Comparison of ENCODE assay signal across 8 mouse cellular contexts in the genomic region with DNA sequence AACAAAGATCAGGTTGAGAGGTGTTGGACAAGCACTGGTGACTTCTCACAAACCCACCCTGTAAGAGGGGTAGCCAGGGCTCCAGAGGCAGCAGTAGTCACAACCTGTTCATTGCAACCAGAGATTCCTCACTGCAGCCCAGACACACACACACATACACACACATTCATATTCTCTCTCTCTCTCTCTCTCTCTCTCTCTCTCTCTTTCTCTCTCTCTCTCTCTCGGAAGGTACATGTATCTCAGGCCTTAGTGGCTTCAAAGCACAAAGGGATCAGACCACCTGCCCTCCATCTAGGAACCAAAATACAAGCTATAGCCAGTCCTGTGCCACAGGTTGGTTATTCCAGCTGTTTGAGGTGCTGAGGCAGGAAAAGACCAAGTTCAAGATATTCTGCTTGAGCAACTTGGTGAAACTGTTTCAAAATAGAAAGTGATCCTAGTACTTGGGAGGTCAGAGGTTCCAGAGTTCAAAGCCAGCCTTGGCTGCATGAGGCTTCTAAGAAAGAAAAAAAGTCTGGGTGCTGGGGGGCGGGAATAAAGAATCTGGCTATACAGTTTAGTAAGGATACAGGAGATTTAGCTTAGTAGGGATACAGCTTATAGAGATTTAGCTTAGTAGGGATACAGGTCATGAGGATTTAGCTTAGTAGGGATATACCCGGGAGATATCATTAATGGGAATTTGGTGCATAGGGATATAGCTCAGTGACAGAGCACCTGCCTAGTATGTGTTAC. TPM values are rescaled to one million over a fixed set of nuclear protein-coding genes. Genes with fewer than 3 reads are reported as not detected.
A peak's percentile ranks its signal among the peaks of the same experiment; 100 is the strongest.
DNase-seq lines count a peak whose midpoint lies in the region; ATAC-seq and TF ChIP-seq lines count a peak whose summit lies in the region.

No protein-coding gene starts in this region.

- peak overlapping the region; percentile 88 for H3K4me3 ChIP-seq in kidney, embryonic 15.5 days (replicated peaks)
- H3K4me3 ChIP-seq in cortical plate, adult 2 months (ENCODE audit: insufficient read depth, low read length): peak overlapping the region; percentile 82
- peak overlapping the region; percentile 86 for H3K4me3 ChIP-seq in myocyte

- 96% methylated on average over 3 of the region's 3 CpGs for whole genome bisulfite sequencing in kidney, embryonic 15.5 days

- ATAC-seq in kidney, embryonic 15.5 days (replicated peaks; ENCODE audit: low FRiP score): no peak; the same call in 1 of the 2 replicates

- peaks cover 48% of the 10 kb centered on the region for H3K4me1 ChIP-seq in kidney, embryonic 15.5 days
- peaks cover 11% of the 10 kb centered on the region for H3K4me1 ChIP-seq in cortical plate, adult 2 months (ENCODE audit: control insufficient read depth, insufficient read depth, low read length)

- H3K36me3 ChIP-seq in kidney, embryonic 15.5 days: peaks cover 15% of the 10 kb centered on the region
- peaks cover 22% of the 10 kb centered on the region for H3K36me3 ChIP-seq in myocyte (ENCODE audit: control insufficient read depth, insufficient read depth)

- peak overlapping the region; percentile 29 for H3ac ChIP-seq in myocyte (ENCODE audit: control insufficient read depth, insufficient read length)

- TF ChIP-seq CTCF in cortical plate, adult 2 months (IDR thresholded peaks at IDR 0.05; ENCODE audit: extremely low read depth, insufficient read depth, low read length): no peak

- intact Hi-C loops in left cerebral cortex, postnatal 14 days (cut with DNase I): loop anchor here (2.0 kb wide), 1 partner anchor 13 kb away; no protein-coding TSS in a partner anchor

- peaks cover 40% of the 10 kb centered on the region for H3K79me2 ChIP-seq in myocyte (ENCODE audit: control insufficient read depth, insufficient read depth)

- no peaks in the 10 kb centered on the region for H3K27me3 ChIP-seq in kidney, embryonic 15.5 days
- no peaks in the 10 kb centered on the region for H3K27me3 ChIP-seq in myocyte (ENCODE audit: control insufficient read depth, insufficient read depth, insufficient read length)

- TF ChIP-seq POLR2A in cortical plate, adult 2 months (IDR thresholded peaks at IDR 0.05; ENCODE audit: extremely low read depth, insufficient read depth, low read length): no peak
- no peak for TF ChIP-seq POLR2A in myocyte (IDR thresholded peaks at IDR 0.05; ENCODE audit: insufficient read length, low read depth)

- peak overlapping the region; percentile 70 for H3K4me2 ChIP-seq in kidney, embryonic 15.5 days
- peak overlapping the region; percentile 80 for H3K4me2 ChIP-seq in myocyte (ENCODE audit: low read depth)

- peak overlapping the region; percentile 99 for H3K27ac ChIP-seq in kidney, embryonic 15.5 days
- H3K27ac ChIP-seq in cortical plate, adult 2 months (ENCODE audit: insufficient read depth, low read length): peak overlapping the region; percentile 98; the same call in 1 of the 2 replicates

- no peak for DNase-seq in kidney, postnatal 25 days
- DNase-seq in induced T-regulatory cell, adult 2 months (ENCODE audit: low read depth): peak; percentile 50
- no peak for DNase-seq in urinary bladder, postnatal 10 days (ENCODE audit: low spot score)
- DNase-seq in left cerebral cortex, postnatal 14 days (ENCODE audit: low spot score in 2 of 2): no peak
- no peak for DNase-seq in natural killer cell, adult 2 months (ENCODE audit: low spot score in 2 of 2)

- peak overlapping the region; percentile 91 for H3K9ac ChIP-seq in kidney, embryonic 15.5 days

- no peaks in the 10 kb centered on the region for H3K9me3 ChIP-seq in kidney, embryonic 15.5 days (replicated peaks)

TF ChIP-seq in myocyte, 11 proteins besides CTCF, POLR2A, EP300 and RAD21:
- TF ChIP-seq E2F4 (IDR thresholded peaks at IDR 0.05; ENCODE audit: insufficient read depth) (no peak), POLR2AphosphoS2 (IDR thresholded peaks at IDR 0.05; ENCODE audit: insufficient read length, low read depth) (no peak), MYOD1 (IDR thresholded peaks at IDR 0.05; ENCODE audit: control insufficient read depth in 1 of 3, insufficient read length in 2 of 3, low read depth in 2 of 3) (no peak), SRF (IDR thresholded peaks at IDR 0.05; ENCODE audit: control insufficient read depth, insufficient read length, low read depth) (no peak), REST (IDR thresholded peaks at IDR 0.05; ENCODE audit: insufficient read depth, insufficient read length) (no peak), USF1 (IDR thresholded peaks at IDR 0.05; ENCODE audit: low read depth) (no peak), TCF12 (IDR thresholded peaks at IDR 0.05; ENCODE audit: insufficient read depth, poor library complexity, severe bottlenecking) (no peak), MYOG (IDR thresholded peaks at IDR 0.05; ENCODE audit: control insufficient read depth in 1 of 3, insufficient read depth in 1 of 3, insufficient read length in 2 of 3, low read depth in 2 of 3) (no peak), TCF3 (IDR thresholded peaks at IDR 0.05; ENCODE audit: insufficient read length, low read depth) (no peak), MAX (IDR thresholded peaks at IDR 0.05; ENCODE audit: low read depth) (no peak), CEBPB (IDR thresholded peaks at IDR 0.05; ENCODE audit: insufficient read depth, poor library complexity, severe bottlenecking) (no peak)

RNA-seq across cellular contexts. Expression of a gene that starts 0.8 kb away (rescaled TPM):
- 37.3 and 37.5 TPM in 2 replicates for polyA plus RNA-seq in kidney, embryonic 15.5 days (2015; fragmentation: Nextera tagmentation; extraction: Ambion mirVana)
- 56.6 and 61.1 TPM in 2 replicates for polyA plus RNA-seq in cortical plate, adult 2 months (2012; rRNA removed)
- polyA plus RNA-seq in myocyte (2012; fragmentation: generic; extraction: Trizol): 89.2 TPM
- total RNA-seq in left cerebral cortex, postnatal 14 days (2021): 100 to 1,000 TPM in 1 of 2 experiments, 10 to 100 TPM in 1; 97.3 to 100 TPM

RNA-seq across cellular contexts. Expression of a gene that starts 0.9 kb away (rescaled TPM):
- polyA plus RNA-seq in kidney, embryonic 15.5 days (2015; fragmentation: Nextera tagmentation; extraction: Ambion mirVana): 233 and 259 TPM in 2 replicates
- 410 and 414 TPM in 2 replicates for polyA plus RNA-seq in cortical plate, adult 2 months (2012; rRNA removed)
- polyA plus RNA-seq in myocyte (2012; fragmentation: generic; extraction: Trizol): 873 TPM
- total RNA-seq in left cerebral cortex, postnatal 14 days (2021): 100 to 1,000 TPM; 394 to 430 TPM

RNA-seq across cellular contexts. Expression of a gene that starts 26.9 kb away (rescaled TPM):
- polyA plus RNA-seq in kidney, embryonic 15.5 days (2015; fragmentation: Nextera tagmentation; extraction: Ambion mirVana): 1.4 and 1.9 TPM in 2 replicates
- polyA plus RNA-seq in cortical plate, adult 2 months (2012; rRNA removed): 22.5 and 24.2 TPM in 2 replicates
- 1.8 TPM for polyA plus RNA-seq in myocyte (2012; fragmentation: generic; extraction: Trizol)
- total RNA-seq in left cerebral cortex, postnatal 14 days (2021): 10 to 100 TPM; 11.4 to 11.6 TPM

RNA-seq across cellular contexts. Expression of a gene that starts 37.2 kb away (rescaled TPM):
- polyA plus RNA-seq in kidney, embryonic 15.5 days (2015; fragmentation: Nextera tagmentation; extraction: Ambion mirVana): 19.3 and 20.0 TPM in 2 replicates
- 23.7 and 24.9 TPM in 2 replicates for polyA plus RNA-seq in cortical plate, adult 2 months (2012; rRNA removed)
- polyA plus RNA-seq in myocyte (2012; fragmentation: generic; extraction: Trizol): 7.8 TPM
- 10 to 100 TPM; 15.1 to 18.1 TPM for total RNA-seq in left cerebral cortex, postnatal 14 days (2021)
